Mouse (Mus musculus): ENCODE data around the gene Myh9. TPM values are rescaled to one million over a fixed set of nuclear protein-coding genes. Genes with fewer than 3 reads are reported as not detected.

Myh9 gene
- polyA plus RNA-seq, 1 experiment = 29.9 TPM

DNA sequence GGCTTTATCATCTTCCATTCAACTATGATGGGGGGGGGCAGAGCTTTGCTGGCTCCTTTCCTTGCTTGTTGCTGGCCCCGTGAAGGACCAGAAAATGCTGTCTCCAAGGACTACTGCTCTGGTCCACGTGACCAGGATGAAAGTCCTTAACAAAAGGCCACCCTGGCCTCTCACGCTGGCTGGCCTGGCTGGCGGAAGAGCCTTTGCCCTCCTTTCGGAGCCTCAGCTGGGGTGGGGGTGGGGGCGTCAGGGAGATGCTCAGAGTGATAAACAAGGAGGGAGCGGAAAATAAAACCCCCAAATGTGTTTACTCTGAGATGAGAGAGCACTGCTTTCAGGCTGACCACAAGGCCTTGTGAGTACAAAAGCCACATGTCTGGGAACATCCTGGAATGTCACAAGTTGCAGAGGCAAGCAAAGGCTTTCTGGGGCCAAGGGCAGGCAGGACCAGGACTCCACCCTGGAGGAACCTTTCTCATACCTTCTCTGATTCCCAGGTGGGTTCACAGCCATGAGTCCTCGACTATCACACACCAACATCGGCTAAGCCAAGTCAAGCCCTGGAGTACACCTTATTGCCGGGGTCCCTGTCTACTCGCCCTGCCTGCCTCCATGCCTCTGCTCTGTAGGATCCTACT, 24.7 kb upstream of the Myh9 start:
- DNase-seq (ENCODE audit: low read depth) = peak; percentile 18
- no peak for TF ChIP-seq POLR2A (IDR thresholded peaks at IDR 0.05; ENCODE audit: borderline replicate concordance, extremely low read depth, insufficient read depth, insufficient read length, poor library complexity, severe bottlenecking)
- TF ChIP-seq CTCF (IDR thresholded peaks at IDR 0.05; ENCODE audit: borderline replicate concordance, extremely low read depth, insufficient read depth, insufficient read length) = no peak

- no peak for DNase-seq (ENCODE audit: low read depth)
- TF ChIP-seq CTCF (IDR thresholded peaks at IDR 0.05; ENCODE audit: borderline replicate concordance, extremely low read depth, insufficient read depth, insufficient read length) = no peak
Measured at GRCm38 (mm10) chr15:77864063-77864758, 22.2 kb upstream of the Myh9 start.

DNA sequence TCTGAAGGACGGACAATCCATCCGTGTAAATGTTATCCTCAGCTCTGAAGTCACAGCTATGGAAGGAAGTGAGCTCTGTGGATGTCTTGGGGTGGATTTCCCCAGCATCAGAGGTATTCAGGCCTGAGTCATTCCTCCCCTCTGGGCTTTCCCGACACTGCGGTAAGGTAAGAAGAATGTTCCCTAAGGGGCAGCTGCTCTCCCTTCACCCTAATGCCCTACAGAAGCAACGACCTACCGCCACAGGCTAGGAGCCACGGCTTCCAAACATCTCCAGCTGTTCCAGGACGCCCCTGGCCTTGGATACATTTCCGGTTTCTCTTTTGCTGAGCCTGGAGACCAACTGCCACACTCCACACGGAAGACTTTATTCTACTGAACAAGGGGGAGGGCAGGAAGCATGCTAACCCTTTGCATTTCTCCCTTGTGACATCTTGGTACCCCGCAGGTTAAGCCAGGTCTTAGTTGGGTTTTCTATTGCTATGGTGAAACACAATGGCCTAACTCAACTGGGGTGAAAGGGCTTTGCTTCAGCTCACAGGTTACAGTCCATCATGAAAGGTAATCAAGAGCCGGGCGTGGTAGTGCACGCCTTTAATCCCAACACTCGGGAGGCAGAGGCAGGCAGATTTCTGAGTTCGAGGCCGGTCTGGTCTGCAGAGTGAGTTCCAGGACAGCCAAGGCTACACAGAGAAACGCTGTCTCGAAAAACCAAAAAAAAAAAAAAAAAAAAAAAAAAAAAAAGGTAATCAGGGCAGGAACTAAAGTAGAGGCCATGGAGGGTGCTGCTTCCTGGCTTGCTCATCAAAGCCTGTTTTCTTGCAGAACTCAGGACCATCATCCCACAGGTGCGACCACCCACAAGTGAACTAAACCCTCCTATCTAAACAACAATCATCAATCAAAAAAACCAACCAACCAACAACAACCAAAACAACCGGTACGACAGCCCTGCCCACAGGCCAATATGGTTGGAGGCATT, 21.3 kb upstream of the Myh9 start:
- DNase-seq (ENCODE audit: low read depth) = no peak
- TF ChIP-seq POLR2A (IDR thresholded peaks at IDR 0.05; ENCODE audit: borderline replicate concordance, extremely low read depth, insufficient read depth, insufficient read length, poor library complexity, severe bottlenecking) (no peak), CTCF (IDR thresholded peaks at IDR 0.05; ENCODE audit: borderline replicate concordance, extremely low read depth, insufficient read depth, insufficient read length) (no peak)

DNA sequence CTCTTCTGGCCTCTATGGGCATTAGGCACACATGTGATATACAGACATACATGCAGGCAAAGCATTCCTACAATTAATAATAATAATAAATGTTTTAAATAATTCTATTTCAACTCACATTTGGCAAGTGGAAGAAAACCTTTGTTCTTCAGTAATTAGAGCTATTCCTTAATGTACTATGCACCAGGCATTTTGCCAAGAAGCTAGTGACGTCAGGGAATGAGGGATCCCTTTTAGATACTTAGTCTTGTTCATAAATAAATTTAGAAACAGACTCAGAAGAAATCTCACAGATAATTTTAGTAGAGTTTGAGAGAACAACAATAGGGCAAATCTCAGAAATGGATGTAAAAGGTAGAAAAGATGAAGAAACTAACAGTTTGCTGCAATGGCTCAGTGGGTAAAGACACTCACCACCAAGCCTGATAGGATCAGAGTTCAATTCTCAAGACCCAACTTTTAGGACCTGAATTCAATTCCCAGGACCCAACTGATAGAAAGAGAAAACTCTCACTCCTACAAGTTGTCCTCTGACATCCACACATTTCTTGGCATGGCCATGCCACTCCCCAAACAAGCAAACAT, 18.2 kb upstream of the Myh9 start:
- TF ChIP-seq POLR2A (IDR thresholded peaks at IDR 0.05; ENCODE audit: borderline replicate concordance, extremely low read depth, insufficient read depth, insufficient read length, poor library complexity, severe bottlenecking) = no peak
- TF ChIP-seq CTCF (IDR thresholded peaks at IDR 0.05; ENCODE audit: borderline replicate concordance, extremely low read depth, insufficient read depth, insufficient read length) = no peak
- no peak for DNase-seq (ENCODE audit: low read depth)

GRCm38 (mm10) chr15:77857662-77858156, 15.7 kb upstream of the Myh9 start:
- TF ChIP-seq CTCF (IDR thresholded peaks at IDR 0.05; ENCODE audit: borderline replicate concordance, extremely low read depth, insufficient read depth, insufficient read length) (no peak), POLR2A (IDR thresholded peaks at IDR 0.05; ENCODE audit: borderline replicate concordance, extremely low read depth, insufficient read depth, insufficient read length, poor library complexity, severe bottlenecking) (no peak)
- DNase-seq (ENCODE audit: low read depth) = peak; percentile 75

DNA sequence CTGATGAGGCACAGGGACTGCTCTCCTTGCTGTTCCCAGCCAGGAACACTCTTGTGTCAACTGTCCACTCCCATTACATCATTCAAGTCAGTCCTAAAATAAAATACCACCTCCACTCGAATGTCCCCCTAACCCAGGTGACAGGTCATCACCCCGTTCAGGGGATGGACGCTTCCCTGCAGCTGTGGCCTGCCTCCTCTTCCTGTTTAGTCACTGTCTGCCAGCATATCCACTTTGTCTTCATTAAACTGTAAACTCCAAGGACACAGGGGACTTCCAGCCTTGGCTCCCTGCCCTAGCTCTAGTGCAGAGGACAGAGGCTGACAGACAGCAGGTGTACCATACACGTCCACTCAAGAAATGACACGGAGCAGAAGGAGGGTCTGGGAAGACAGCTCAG, 14.6 kb upstream of the Myh9 start:
- DNase-seq (ENCODE audit: low read depth) = no peak
- TF ChIP-seq CTCF (IDR thresholded peaks at IDR 0.05; ENCODE audit: borderline replicate concordance, extremely low read depth, insufficient read depth, insufficient read length) (no peak), POLR2A (IDR thresholded peaks at IDR 0.05; ENCODE audit: borderline replicate concordance, extremely low read depth, insufficient read depth, insufficient read length, poor library complexity, severe bottlenecking) (no peak)

DNA sequence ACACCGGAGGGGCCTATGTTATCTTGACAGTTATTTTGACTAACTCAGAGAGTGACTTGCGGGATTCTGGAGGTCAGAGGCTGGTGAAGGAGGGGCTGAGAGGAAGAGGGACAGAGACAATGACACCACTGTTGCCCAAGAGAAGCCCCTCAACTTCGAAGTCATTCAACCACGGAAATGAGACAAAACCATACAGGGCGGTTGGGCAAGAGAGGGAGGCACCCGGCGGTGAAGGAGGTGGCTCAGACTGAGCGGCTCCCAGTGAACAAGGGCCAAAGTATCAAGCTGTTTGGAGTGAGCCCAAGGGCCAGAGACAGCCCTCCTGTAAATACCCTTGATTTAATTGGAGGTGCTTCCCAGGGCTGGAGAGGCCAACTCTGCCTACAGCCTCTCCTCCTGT, 13.3 kb upstream of the Myh9 start:
- no peak for DNase-seq (ENCODE audit: low read depth)
- TF ChIP-seq POLR2A (IDR thresholded peaks at IDR 0.05; ENCODE audit: borderline replicate concordance, extremely low read depth, insufficient read depth, insufficient read length, poor library complexity, severe bottlenecking) (no peak), CTCF (IDR thresholded peaks at IDR 0.05; ENCODE audit: borderline replicate concordance, extremely low read depth, insufficient read depth, insufficient read length) (no peak)

- DNase-seq (ENCODE audit: low read depth) = no peak
- no peak for TF ChIP-seq POLR2A (IDR thresholded peaks at IDR 0.05; ENCODE audit: borderline replicate concordance, extremely low read depth, insufficient read depth, insufficient read length, poor library complexity, severe bottlenecking)
- TF ChIP-seq CTCF (IDR thresholded peaks at IDR 0.05; ENCODE audit: borderline replicate concordance, extremely low read depth, insufficient read depth, insufficient read length) = no peak
Measured at GRCm38 (mm10) chr15:77852001-77852400, 10.0 kb upstream of the Myh9 start.

GRCm38 (mm10) chr15:77851136-77851535, 9.2 kb upstream of the Myh9 start:
- no peak for DNase-seq (ENCODE audit: low read depth)
- TF ChIP-seq POLR2A (IDR thresholded peaks at IDR 0.05; ENCODE audit: borderline replicate concordance, extremely low read depth, insufficient read depth, insufficient read length, poor library complexity, severe bottlenecking) = no peak
- TF ChIP-seq CTCF (IDR thresholded peaks at IDR 0.05; ENCODE audit: borderline replicate concordance, extremely low read depth, insufficient read depth, insufficient read length) = no peak

- no peak for TF ChIP-seq CTCF (IDR thresholded peaks at IDR 0.05; ENCODE audit: borderline replicate concordance, extremely low read depth, insufficient read depth, insufficient read length)
- no peak for TF ChIP-seq POLR2A (IDR thresholded peaks at IDR 0.05; ENCODE audit: borderline replicate concordance, extremely low read depth, insufficient read depth, insufficient read length, poor library complexity, severe bottlenecking)
- DNase-seq (ENCODE audit: low read depth) = no peak
Measured at GRCm38 (mm10) chr15:77849572-77850229, 7.7 kb upstream of the Myh9 start.

Data from brain, embryonic 14.5 days (tissue).